Mouse (Mus musculus): ENCODE measurements around the gene Plod1.
A peak's percentile ranks its signal among the peaks of the same experiment; 100 is the strongest.

DNA sequence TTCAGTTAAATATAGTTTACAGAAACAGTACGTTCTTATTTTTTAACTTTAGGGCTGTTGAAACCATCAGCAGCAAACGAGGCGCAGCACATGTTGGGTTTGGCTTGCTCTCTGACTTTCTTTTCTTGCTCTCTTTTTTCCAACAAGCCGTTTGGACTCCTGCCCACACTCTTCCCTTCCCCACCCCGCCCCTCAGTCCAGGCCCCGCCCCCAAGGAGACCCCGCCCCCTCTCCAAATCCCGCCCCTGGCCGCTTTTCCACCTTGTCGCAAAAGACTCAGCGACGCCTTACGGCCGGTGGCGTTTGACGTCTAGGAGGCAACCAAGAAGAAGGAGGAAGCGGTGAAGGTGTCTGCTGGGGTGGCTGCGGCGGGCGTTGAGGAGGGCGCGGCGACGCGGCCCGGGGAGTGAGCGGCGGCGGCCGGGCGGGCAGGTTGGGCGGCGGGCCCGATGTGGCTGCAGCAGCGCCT is 4.0 kb upstream of the Plod1 start, which contains the start of gene 2510039O18Rik:
- TF ChIP-seq USF1 (IDR thresholded peaks at IDR 0.05; ENCODE audit: low read depth, low read length), result no peak
- TF ChIP-seq POLR2A (IDR thresholded peaks at IDR 0.05; ENCODE audit: control insufficient read depth in 1 of 2, insufficient read depth in 1 of 2, low read depth in 1 of 2, low read length in 2 of 2, poor library complexity in 1 of 2), result peak; percentile 69 to 71; a peak in 3 of 4 replicates
- peak; percentile 63 for TF ChIP-seq MAX (IDR thresholded peaks at IDR 0.05; ENCODE audit: low read length)
- no peak for TF ChIP-seq MAFK (IDR thresholded peaks at IDR 0.05; ENCODE audit: borderline replicate concordance, low read depth, low read length)
- TF ChIP-seq CTCF (IDR thresholded peaks at IDR 0.05 in 2 of 3, conservative IDR thresholded peaks at IDR 0.05 in 1 of 3; ENCODE audit: control insufficient read depth in 1 of 3, insufficient read depth in 1 of 3, low read depth in 2 of 3, low read length in 3 of 3, poor library complexity in 1 of 3, severe bottlenecking in 1 of 3), result no peak

All from MEL (cell line).